Mouse (Mus musculus): Measurements from ENCODE around the gene Gm14862. TPM values are rescaled to one million over a fixed set of nuclear protein-coding genes. Genes with fewer than 3 reads are reported as not detected.

Gm14862 gene
- total and polyA plus RNA-seq, 2 experiments from 2014 or later = not detected

- ATAC-seq = no peak
- Histone ChIP-seq H3K9ac (replicated peaks; ENCODE audit: low read length) (no peak overlapping the region), H3K36me3 (ENCODE audit: insufficient read depth, low read length) (no peaks in the 10 kb centered on the region), H3K9me3 (ENCODE audit: low read length) (no peaks in the 10 kb centered on the region), H3K27ac (no peak overlapping the region), H3K4me2 (ENCODE audit: low read depth, low read length) (no peak overlapping the region), H3K27me3 (ENCODE audit: insufficient read depth, low read length) (no peaks in the 10 kb centered on the region), H3K4me1 (ENCODE audit: insufficient read depth, low read length) (no peaks in the 10 kb centered on the region), H3K4me3 (ENCODE audit: low read length) (no peak overlapping the region)
- DNase-seq (ENCODE audit: low spot score) = no peak
- 72% methylated on average over 2 of the region's 2 CpGs for WGBS
- TF ChIP-seq CTCF (IDR thresholded peaks at IDR 0.05; ENCODE audit: low read depth) = no peak
Observed at GRCm38 (mm10) chrX:9227105-9227504, 29.6 kb downstream of the Gm14862 start.

- no peak overlapping the region for H3K27ac ChIP-seq
- ATAC-seq (no peak), DNase-seq (ENCODE audit: low spot score) (no peak)
- no peak overlapping the region for H3K4me2 ChIP-seq (ENCODE audit: low read depth, low read length)
- no peaks in the 10 kb centered on the region for H3K4me1 ChIP-seq (ENCODE audit: insufficient read depth, low read length)
- no peak for TF ChIP-seq CTCF (IDR thresholded peaks at IDR 0.05; ENCODE audit: low read depth)
- WGBS = 85% methylated on average over 3 of the region's 3 CpGs
- H3K9ac ChIP-seq (replicated peaks; ENCODE audit: low read length) = no peak overlapping the region
- no peak overlapping the region for H3K4me3 ChIP-seq (ENCODE audit: low read length)
- no peaks in the 10 kb centered on the region for H3K36me3 ChIP-seq (ENCODE audit: insufficient read depth, low read length)
- H3K9me3 ChIP-seq (ENCODE audit: low read length) = no peaks in the 10 kb centered on the region
- no peaks in the 10 kb centered on the region for H3K27me3 ChIP-seq (ENCODE audit: insufficient read depth, low read length)
Observed at GRCm38 (mm10) chrX:9222412-9223221, 34.1 kb downstream of the Gm14862 start.

GRCm38 (mm10) chrX:9221736-9222135 is 35.0 kb downstream of the Gm14862 start:
- WGBS = 78% methylated on average over 4 of the region's 4 CpGs
- H3K27ac ChIP-seq = no peak overlapping the region
- H3K27me3 ChIP-seq (ENCODE audit: insufficient read depth, low read length) = no peaks in the 10 kb centered on the region
- no peaks in the 10 kb centered on the region for H3K36me3 ChIP-seq (ENCODE audit: insufficient read depth, low read length)
- TF ChIP-seq CTCF (IDR thresholded peaks at IDR 0.05; ENCODE audit: low read depth) = no peak
- ATAC-seq = no peak
- H3K9me3 ChIP-seq (ENCODE audit: low read length) = no peaks in the 10 kb centered on the region
- no peak overlapping the region for H3K4me2 ChIP-seq (ENCODE audit: low read depth, low read length)
- DNase-seq (ENCODE audit: low spot score) = no peak
- H3K9ac ChIP-seq (replicated peaks; ENCODE audit: low read length) = no peak overlapping the region
- H3K4me3 ChIP-seq (ENCODE audit: low read length) = no peak overlapping the region
- H3K4me1 ChIP-seq (ENCODE audit: insufficient read depth, low read length) = no peaks in the 10 kb centered on the region

- 41% methylated on average over 6 of the region's 6 CpGs for WGBS
- no peak overlapping the region for H3K27ac ChIP-seq
- DNase-seq (ENCODE audit: low spot score) (peak; percentile 30), ATAC-seq (no peak)
- H3K27me3 ChIP-seq (ENCODE audit: insufficient read depth, low read length) = no peaks in the 10 kb centered on the region
- no peaks in the 10 kb centered on the region for H3K9me3 ChIP-seq (ENCODE audit: low read length)
- TF ChIP-seq CTCF (IDR thresholded peaks at IDR 0.05; ENCODE audit: low read depth) = peak; percentile 62
- no peak overlapping the region for H3K4me2 ChIP-seq (ENCODE audit: low read depth, low read length)
- H3K4me1 ChIP-seq (ENCODE audit: insufficient read depth, low read length) = no peaks in the 10 kb centered on the region
- no peaks in the 10 kb centered on the region for H3K36me3 ChIP-seq (ENCODE audit: insufficient read depth, low read length)
- no peak overlapping the region for H3K9ac ChIP-seq (replicated peaks; ENCODE audit: low read length)
- H3K4me3 ChIP-seq (ENCODE audit: low read length) = no peak overlapping the region
Observed at GRCm38 (mm10) chrX:9221206-9221605, 35.5 kb downstream of the Gm14862 start.

GRCm38 (mm10) chrX:9219570-9219969 is 37.1 kb downstream of the Gm14862 start:
- no peak for DNase-seq (ENCODE audit: low spot score)
- no peak overlapping the region for H3K9ac ChIP-seq (replicated peaks; ENCODE audit: low read length)
- no peak overlapping the region for H3K27ac ChIP-seq
- H3K4me3 ChIP-seq (ENCODE audit: low read length) = no peak overlapping the region
- no peak for TF ChIP-seq CTCF (IDR thresholded peaks at IDR 0.05; ENCODE audit: low read depth)
- WGBS = 87% methylated on average over 3 of the region's 3 CpGs
- H3K27me3 ChIP-seq (ENCODE audit: insufficient read depth, low read length) = no peaks in the 10 kb centered on the region
- no peaks in the 10 kb centered on the region for H3K4me1 ChIP-seq (ENCODE audit: insufficient read depth, low read length)
- H3K9me3 ChIP-seq (ENCODE audit: low read length) = no peaks in the 10 kb centered on the region
- no peak overlapping the region for H3K4me2 ChIP-seq (ENCODE audit: low read depth, low read length)
- ATAC-seq = no peak
- no peaks in the 10 kb centered on the region for H3K36me3 ChIP-seq (ENCODE audit: insufficient read depth, low read length)

- WGBS = 90% methylated on average over 2 of the region's 2 CpGs
- H3K36me3 ChIP-seq (ENCODE audit: insufficient read depth, low read length) = no peaks in the 10 kb centered on the region
- no peak overlapping the region for H3K27ac ChIP-seq
- H3K4me1 ChIP-seq (ENCODE audit: insufficient read depth, low read length) = no peaks in the 10 kb centered on the region
- H3K27me3 ChIP-seq (ENCODE audit: insufficient read depth, low read length) = no peaks in the 10 kb centered on the region
- H3K4me3 ChIP-seq (ENCODE audit: low read length) = no peak overlapping the region
- H3K4me2 ChIP-seq (ENCODE audit: low read depth, low read length) = no peak overlapping the region
- no peaks in the 10 kb centered on the region for H3K9me3 ChIP-seq (ENCODE audit: low read length)
- ATAC-seq (no peak), DNase-seq (ENCODE audit: low spot score) (no peak)
- peak; percentile 48 for TF ChIP-seq CTCF (IDR thresholded peaks at IDR 0.05; ENCODE audit: low read depth)
- H3K9ac ChIP-seq (replicated peaks; ENCODE audit: low read length) = no peak overlapping the region
Observed at GRCm38 (mm10) chrX:9216244-9216643, 40.5 kb downstream of the Gm14862 start.

GRCm38 (mm10) chrX:9205121-9205520 is 51.6 kb downstream of the Gm14862 start:
- no peak for ATAC-seq
- WGBS = 68% methylated on average over 2 of the region's 2 CpGs
- no peak for TF ChIP-seq CTCF (IDR thresholded peaks at IDR 0.05; ENCODE audit: low read depth)
- no peak for DNase-seq (ENCODE audit: low spot score)
- no peak overlapping the region for H3K4me3 ChIP-seq (ENCODE audit: low read length)
- H3K9ac ChIP-seq (replicated peaks; ENCODE audit: low read length) = no peak overlapping the region
- H3K9me3 ChIP-seq (ENCODE audit: low read length) = no peaks in the 10 kb centered on the region
- no peaks in the 10 kb centered on the region for H3K27me3 ChIP-seq (ENCODE audit: insufficient read depth, low read length)
- no peak overlapping the region for H3K27ac ChIP-seq
- H3K36me3 ChIP-seq (ENCODE audit: insufficient read depth, low read length) = no peaks in the 10 kb centered on the region
- H3K4me1 ChIP-seq (ENCODE audit: insufficient read depth, low read length) = no peaks in the 10 kb centered on the region
- no peak overlapping the region for H3K4me2 ChIP-seq (ENCODE audit: low read depth, low read length)
